Mouse (Mus musculus) erythroid progenitor cell, adult 5-6 weeks (primary cell): Measurements from ENCODE around the gene Ikzf4. TPM values are rescaled to one million over a fixed set of nuclear protein-coding genes. Genes with fewer than 3 reads are reported as not detected.
A peak's percentile ranks its signal among the peaks of the same experiment; 100 is the strongest.
"Not testable (repeated sequence)": the region's sequence is repeated elsewhere in the genome, so short reads cannot be mapped to it uniquely, and the experiment has no call there.

Source experiments
- ATAC-seq: replicated peaks from 2 replicates; pipeline ENCODE4 v1.8.0; 2016; ENCODE audit warnings: moderate number of reproducible peaks, mild to moderate bottlenecking, moderate TSS enrichment, inconsistent platforms; ENCODE audit not compliant: poor library complexity, low FRiP score, severe bottlenecking
- total RNA-seq, 2 experiments: library from RNA; stranded (forward) in 1 of 2; stranded (reverse) in 1 of 2; fragments of 150-400 nt in 1 of 2; fragments of 186-747, 209-891 nt in 1 of 2; gene quantifications; 2 replicates each; pipeline versions ENCODE4 v1.2.3 to v1.2.4; 2015 to 2017; ENCODE audit warnings: low replicate concordance in 2 of 2

Ikzf4 gene
- total RNA-seq, 2 experiments from 2014 or later: not detected

DNA sequence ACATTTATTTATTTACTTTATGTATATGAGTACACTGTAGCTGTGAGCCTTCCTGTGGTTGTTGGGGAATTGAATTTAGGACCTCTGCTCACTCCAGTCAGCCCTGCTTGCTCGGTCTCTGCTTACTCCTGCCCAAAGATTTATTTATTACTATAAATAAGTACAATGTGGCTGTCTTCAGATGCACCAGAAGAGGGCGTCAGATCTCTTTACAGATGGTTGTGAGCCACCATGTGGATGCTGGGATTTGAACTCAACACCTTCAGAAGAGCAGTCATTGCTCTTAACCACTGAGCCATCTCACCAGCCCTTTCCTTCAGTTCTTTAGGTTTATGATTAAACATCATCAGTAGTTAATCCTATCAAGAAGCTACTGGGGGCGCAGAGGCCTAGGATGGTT lies 30.9 kb downstream of the Ikzf4 start:
- no peak for ATAC-seq

DNA sequence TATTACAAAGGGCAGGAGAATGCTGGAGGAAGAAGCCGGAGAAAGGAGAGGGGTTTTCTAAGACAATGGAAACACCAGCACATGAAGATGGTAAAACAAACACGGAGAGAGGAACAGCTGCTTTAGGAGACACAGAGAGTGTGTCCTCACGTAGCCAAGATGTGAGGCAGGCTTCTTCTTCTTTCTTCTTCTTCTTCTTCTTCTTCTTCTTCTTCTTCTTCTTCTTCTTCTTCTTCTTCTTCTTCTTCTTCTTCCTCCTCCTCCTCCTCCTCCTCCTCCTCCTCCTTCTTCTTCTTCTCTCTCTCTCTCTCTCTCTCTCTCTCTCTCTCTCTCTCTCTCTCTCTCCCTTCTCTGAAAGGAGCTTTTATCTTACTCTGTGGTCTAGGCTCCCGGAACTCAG lies 32.0 kb downstream of the Ikzf4 start:
- ATAC-seq: not testable (repeated sequence)

- peak; percentile 21; the same call in 1 of the 2 replicates for ATAC-seq
Measured at GRCm38 (mm10) chr10:128613154-128613440, 32.7 kb downstream of the Ikzf4 start.

GRCm38 (mm10) chr10:128612433-128613153 lies 33.2 kb downstream of the Ikzf4 start:
- ATAC-seq: peak; percentile 98

DNA sequence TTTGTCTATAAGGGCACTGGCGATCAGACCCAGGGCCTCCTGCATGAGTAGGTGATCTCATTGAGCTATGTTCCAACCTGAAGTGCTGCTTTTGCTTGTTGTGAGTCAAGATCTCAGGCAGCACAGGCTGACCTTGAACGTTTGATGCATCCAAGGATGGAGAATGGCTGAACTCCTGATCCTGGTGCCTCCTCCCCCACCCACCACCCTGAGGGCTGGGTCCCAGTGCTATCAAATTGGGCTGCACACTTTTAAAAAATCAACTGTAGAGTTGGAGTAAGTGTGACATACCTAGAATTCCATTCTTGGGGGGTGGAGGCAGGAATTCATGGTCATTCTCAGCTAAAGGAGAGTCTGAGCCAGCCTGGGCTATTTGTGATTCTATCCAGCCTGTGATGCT lies 39.3 kb downstream of the Ikzf4 start:
- no peak for ATAC-seq

GRCm38 (mm10) chr10:128602470-128603128 lies 43.2 kb downstream of the Ikzf4 start:
- no peak for ATAC-seq

GRCm38 (mm10) chr10:128601499-128601898 lies 44.3 kb downstream of the Ikzf4 start:
- no peak for ATAC-seq

DNA sequence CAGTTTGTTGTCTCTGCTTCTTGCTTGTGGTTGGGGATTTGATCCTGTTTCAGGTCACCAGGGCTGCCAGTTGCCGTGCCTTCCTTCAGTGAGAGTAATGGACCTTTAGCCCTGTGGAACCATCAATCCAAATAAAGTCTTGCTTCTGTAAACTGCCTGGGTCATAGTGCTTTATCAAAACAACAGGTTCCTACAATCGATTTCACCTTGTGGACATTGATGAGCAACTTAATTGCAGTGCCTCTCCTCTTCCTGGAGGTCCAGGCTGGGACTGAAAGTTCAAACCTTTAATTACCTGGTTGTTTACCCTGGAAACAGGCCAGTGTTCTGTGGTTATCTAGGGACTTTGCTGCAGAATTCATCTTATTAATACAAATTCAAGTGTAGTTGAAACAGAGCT lies 47.3 kb downstream of the Ikzf4 start:
- no peak for ATAC-seq

DNA sequence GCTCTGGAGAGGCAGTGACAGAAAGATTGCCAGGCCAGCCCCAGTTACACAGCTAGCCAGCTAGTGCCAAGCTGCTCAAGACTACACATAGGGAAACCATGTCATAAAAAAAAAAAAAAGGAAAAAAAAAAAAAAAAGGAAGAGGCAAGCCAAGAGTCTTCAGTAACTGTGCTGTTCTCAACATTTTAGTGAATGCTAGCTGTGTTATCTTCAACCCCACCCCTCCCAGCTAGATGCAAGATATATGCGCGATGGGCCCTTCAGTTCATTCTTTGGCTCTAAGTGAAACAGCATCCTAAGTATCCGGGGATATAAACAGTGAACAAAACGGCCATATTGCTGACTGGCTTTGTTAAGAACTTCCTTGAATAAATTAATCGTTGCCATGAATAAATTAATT lies 53.0 kb downstream of the Ikzf4 start:
- ATAC-seq: no peak

DNA sequence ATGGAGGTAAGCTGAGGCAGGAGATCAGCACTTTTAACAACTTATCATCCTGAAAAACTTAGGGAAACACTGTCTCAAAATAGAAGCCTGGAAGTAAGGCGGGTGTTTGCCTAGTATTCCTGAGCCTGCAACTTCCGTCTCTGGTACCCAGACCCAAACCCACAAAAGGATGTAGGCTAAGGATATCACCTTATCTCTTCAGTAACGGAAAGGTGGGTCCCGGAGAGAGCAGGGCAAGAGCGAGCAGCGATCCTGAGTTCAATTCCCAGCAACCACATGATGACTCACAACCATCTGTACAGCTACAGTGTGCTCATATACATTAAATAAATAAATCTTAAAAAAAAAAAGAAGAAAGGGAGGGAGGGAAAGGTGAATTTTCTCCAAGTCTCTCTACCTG lies 54.4 kb downstream of the Ikzf4 start:
- ATAC-seq: no peak

DNA sequence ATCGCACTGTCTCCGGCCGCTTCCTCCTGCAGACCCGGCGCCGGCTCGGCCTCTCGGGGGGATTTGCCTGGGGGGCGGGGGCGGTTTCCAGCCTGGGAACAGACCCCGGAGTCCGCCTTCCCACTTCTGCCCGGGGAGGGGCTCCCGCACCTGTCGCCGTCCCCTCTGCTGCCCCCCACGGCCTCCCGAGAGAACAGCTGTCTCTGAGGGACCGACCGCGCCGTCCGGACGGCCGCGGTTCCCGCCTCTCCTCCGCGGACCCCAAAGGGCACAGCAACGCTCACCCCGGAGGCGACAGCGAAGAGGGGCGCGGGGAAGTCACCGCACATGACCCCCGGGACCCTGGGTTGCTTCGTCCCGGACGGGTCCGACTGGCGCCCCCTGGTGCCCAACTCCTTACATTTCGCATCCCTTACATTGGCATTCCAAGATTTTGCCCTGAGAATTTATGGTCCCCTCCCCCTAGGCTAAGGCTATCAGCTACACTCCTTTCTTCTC lies 55.5 kb downstream of the Ikzf4 start:
- ATAC-seq: peak; percentile 67

DNA sequence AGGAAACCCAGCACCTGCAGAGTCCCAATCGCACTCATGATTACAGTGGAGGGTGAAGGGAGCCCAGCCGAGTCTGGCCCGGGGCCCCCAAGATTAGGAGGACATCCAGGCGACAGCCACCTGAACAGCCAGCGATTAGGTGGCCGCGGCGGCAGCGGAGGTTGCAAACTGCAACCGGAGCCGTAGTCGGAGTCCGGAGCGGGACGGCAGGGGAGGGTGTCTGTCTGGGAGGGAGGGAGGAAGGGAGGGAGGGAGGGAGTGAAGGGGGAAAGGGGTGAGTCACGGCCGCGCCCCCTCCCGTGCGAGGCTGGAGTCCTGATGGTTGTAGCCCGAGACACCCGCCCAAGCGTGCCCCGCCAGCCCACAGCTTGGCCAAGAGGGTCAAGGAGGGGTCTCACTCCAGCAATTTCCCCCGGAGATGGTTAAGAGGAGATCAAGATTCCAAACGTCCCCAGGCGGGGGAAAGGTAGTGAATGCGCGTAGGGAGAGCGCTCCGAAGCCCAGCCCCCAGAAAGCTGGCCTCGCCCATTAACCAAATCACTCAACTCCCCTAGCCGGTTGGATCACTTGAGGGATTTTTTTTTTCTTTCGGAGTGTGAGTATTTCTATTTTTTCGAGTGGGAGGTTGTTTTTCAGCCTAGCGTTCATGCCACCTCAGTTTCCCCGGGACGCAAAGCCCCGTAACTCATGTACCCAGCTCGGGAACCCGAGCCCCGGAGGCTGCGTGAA lies 56.2 kb downstream of the Ikzf4 start, which contains the start of gene Erbb3:
Gene Erbb3, minus strand, starts transcription at position 189 of the 729 bp plus-strand sequence.
- ATAC-seq: 0 out of 2 replicates have a peak, but pooled peaks have one; percentile 31

- ATAC-seq: no peak
Measured at GRCm38 (mm10) chr10:128588775-128589463, 56.9 kb downstream of the Ikzf4 start.

DNA sequence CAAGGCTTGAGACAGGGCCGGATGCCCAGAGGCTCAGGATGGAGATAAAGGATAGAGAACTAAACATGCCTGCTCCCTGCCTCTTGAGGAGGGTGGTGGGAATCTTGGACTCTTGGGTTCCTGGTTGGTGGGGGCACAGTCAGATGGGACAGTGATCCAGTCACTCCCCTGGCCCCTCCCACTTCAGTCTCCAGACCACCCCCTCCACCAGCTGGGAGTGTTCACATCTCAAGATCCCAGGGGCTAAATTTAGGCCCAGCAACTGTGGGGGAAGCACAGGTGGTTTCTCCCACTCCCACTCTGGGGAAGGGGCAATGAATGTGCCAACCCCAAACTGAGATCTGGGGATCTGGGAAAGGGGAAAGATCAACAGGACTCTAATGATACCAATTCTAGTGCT lies 57.7 kb downstream of the Ikzf4 start:
- ATAC-seq: no peak

DNA sequence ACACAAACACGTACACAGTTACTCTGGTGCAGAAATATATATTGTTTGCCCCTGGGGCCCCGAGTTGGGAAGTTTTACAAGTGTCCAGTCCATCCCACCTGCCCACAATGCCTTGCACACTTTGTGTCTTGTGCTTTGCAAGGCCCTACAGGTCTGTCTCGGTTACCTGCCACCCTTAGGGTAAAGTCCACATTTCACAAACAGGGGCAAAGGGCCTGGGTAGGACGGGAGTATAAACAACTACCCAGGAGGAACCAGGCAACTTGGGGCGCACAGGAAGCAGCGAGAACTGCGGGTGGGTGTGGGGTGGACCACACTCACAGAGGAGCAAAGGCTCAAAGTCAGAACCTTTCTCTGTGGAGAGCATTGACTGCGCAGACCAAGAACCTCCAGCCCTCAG lies 58.1 kb downstream of the Ikzf4 start:
- ATAC-seq: no peak

DNA sequence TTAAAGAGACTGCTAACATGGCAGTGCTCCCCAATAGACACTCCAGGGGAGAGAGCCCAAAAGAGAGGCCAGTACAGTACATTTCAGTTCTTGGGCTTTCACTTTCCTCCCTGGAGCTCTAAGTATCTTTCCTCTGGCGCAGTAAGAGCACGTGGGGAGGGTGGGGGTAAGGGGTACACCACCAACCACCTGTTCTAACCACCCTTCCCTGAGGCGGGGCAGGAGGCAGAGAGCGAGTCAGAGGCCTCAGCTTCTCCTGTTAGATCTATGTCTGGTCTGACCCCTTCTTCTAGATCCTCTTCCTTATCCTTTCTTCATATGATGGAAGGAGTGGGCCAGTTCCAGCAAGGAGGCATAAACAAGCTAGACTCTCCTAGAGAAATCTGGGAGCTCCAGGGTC lies 58.7 kb downstream of the Ikzf4 start:
- ATAC-seq: no peak

GRCm38 (mm10) chr10:128586546-128586945 lies 59.2 kb downstream of the Ikzf4 start:
- no peak for ATAC-seq

DNA sequence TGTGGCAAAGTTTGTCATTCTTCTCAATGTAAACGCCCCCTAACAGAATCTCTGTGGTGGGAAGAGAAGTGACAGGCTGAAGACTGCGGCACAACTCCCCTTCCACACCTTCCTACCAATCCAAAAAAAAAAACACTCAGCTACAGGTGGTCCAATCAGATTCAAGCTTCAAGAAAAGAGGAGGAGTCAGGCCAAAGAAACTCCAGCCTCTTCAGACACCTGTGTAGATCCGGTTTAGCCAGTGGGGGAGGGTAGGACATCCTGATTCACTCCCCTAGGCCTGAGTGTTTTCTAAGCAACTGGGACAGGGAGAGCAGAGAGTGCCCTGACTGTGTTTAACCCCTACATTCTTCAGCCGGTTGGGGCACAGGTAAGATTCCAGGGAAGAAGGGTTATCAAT lies 61.4 kb downstream of the Ikzf4 start:
- no peak for ATAC-seq

DNA sequence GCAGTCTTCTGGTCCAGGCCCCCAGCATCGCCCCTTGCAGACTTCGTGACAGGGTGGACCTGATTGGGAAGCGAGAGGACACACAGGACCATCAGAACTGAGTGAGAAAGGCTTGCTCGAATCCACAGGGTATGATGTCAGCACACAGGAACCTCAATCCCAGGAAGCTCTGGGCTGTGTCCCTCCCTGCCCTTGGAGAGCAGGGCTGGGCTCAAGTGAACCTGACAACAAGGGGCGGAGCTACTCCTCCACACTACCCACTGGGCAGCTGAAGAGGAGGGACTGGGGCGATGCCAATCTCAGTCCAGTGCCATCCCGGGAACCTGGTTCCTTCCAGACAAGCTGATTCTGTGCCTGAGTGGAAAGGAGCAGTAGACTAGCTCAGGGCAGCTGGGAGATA lies 62.1 kb downstream of the Ikzf4 start:
- ATAC-seq: no peak
